Mouse (Mus musculus) heart, embryonic 16.5 days (tissue): ENCODE results near the gene Atp1b3. TPM values are rescaled to one million over a fixed set of nuclear protein-coding genes. Genes with fewer than 3 reads are reported as not detected.
"Not testable (repeated sequence)": the region's sequence is repeated elsewhere in the genome, so short reads cannot be mapped to it uniquely, and the experiment has no call there.

Experiments
- ATAC-seq: fragments of 200-750 bp; cut with Nextera tagmentation; replicated peaks from 2 replicates; pipeline ENCODE4 v1.8.0; 2017; ENCODE audit warnings: moderate number of reproducible peaks; ENCODE audit not compliant: insufficient read depth, low FRiP score; ENCODE audit errors: extremely low read depth
- H3K27ac ChIP-seq: fragments of 300-500 bp; sonication (generic); 2 replicates; pipeline ENCODE4 v1.5.1; 2014; ENCODE audit warnings: mild to moderate bottlenecking, low read length, control low read depth, moderate library complexity
- H3K27me3 ChIP-seq: fragments of 300-500 bp; sonication (generic); 2 replicates; pipeline ENCODE4 v1.6.1; 2014; ENCODE audit warnings: low read length, mixed read lengths; ENCODE audit not compliant: control insufficient read depth, insufficient read depth
- H3K36me3 ChIP-seq: fragments of 300-500 bp; sonication (generic); 2 replicates; pipeline ENCODE4 v1.6.1; 2014; ENCODE audit not compliant: control insufficient read depth, insufficient read depth
- H3K4me1 ChIP-seq: fragments of 300-500 bp; sonication (generic); 2 replicates; pipeline ENCODE4 v1.6.1; 2014; ENCODE audit warnings: low read length, mixed read lengths; ENCODE audit not compliant: control insufficient read depth, insufficient read depth
- H3K4me2 ChIP-seq: fragments of 300-500 bp; sonication (generic); 2 replicates; pipeline ENCODE4 v1.6.1; 2014; ENCODE audit warnings: low read depth, mild to moderate bottlenecking, control low read depth, low read length
- H3K4me3 ChIP-seq: fragments of 300-500 bp; sonication (generic); 2 replicates; pipeline ENCODE4 v1.5.1; 2014; ENCODE audit warnings: mild to moderate bottlenecking, control low read depth, low read length
- H3K9ac ChIP-seq: fragments of 300-500 bp; sonication (generic); 2 replicates; pipeline ENCODE4 v1.6.1; 2014; ENCODE audit warnings: low read length, control low read depth
- H3K9me3 ChIP-seq: fragments of 300-500 bp; sonication (generic); replicated peaks from 2 replicates; pipeline ENCODE4 v1.6.1; 2016; ENCODE audit warnings: low read length; ENCODE audit not compliant: control insufficient read depth
- WGBS: fragments of 180-500 bp; shearing (Covaris S2); extraction: QIAGEN DNeasy Blood & Tissue Kit; methylation state at CpG from one replicate; pipeline ENCODE4 v1.1.7; 2014; 5-methylcytosine and 5-hydroxymethylcytosine counted together
- polyA plus RNA-seq: library from polyadenylated mRNA; unstranded; fragments of >200 nt; fragmentation: Nextera tagmentation; extraction: Ambion mirVana; gene quantifications from 2 replicates; pipeline ENCODE4 v1.2.1, GENCODE M21; 2015

Gene Atp1b3
- polyA plus RNA-seq, 1 experiment from 2014 or later: 136 TPM

GRCm38 (mm10) chr9:96351771-96352170 is 12.5 kb downstream of the Atp1b3 start:
- H3K4me2 ChIP-seq, H3K4me3 ChIP-seq, H3K36me3 ChIP-seq, H3K27me3 ChIP-seq, H3K9me3 ChIP-seq, H3K27ac ChIP-seq, H3K9ac ChIP-seq, ATAC-seq: not testable (repeated sequence)
- peaks cover 27% of the 10 kb centered on the region for H3K4me1 ChIP-seq
- 91% methylated on average over 6 of the region's 6 CpGs for WGBS

GRCm38 (mm10) chr9:96350476-96350875 is 13.8 kb downstream of the Atp1b3 start:
- Histone ChIP-seq H3K9ac (no peak overlapping the region), H3K4me1 (peaks cover 27% of the 10 kb centered on the region), H3K4me3 (no peak overlapping the region), H3K27ac (no peak overlapping the region), H3K27me3 (no peaks in the 10 kb centered on the region), H3K9me3 (no peaks in the 10 kb centered on the region), H3K4me2 (no peak overlapping the region), H3K36me3 (no peaks in the 10 kb centered on the region)
- WGBS: 50% methylated on average over 3 of the region's 3 CpGs
- ATAC-seq: no peak

GRCm38 (mm10) chr9:96350010-96350409 is 14.2 kb downstream of the Atp1b3 start:
- no peaks in the 10 kb centered on the region for H3K9me3 ChIP-seq
- 33% methylated on average over 4 of the region's 4 CpGs for WGBS
- no peak overlapping the region for H3K9ac ChIP-seq
- no peak overlapping the region for H3K27ac ChIP-seq
- H3K4me1 ChIP-seq: peaks cover 27% of the 10 kb centered on the region
- H3K36me3 ChIP-seq: 0 out of 2 replicates have a peak, but pooled peaks cover under 1% of the 10 kb centered on the region
- H3K4me2 ChIP-seq: no peak overlapping the region
- peak; percentile 69 for ATAC-seq
- no peaks in the 10 kb centered on the region for H3K27me3 ChIP-seq
- H3K4me3 ChIP-seq: no peak overlapping the region

GRCm38 (mm10) chr9:96348885-96349284 is 15.4 kb downstream of the Atp1b3 start:
- Histone ChIP-seq H3K36me3 (peaks cover 6% of the 10 kb centered on the region), H3K27ac (0 out of 2 replicates have a peak overlapping the region, but pooled peaks have one; percentile 2), H3K27me3 (no peaks in the 10 kb centered on the region), H3K4me3 (no peak overlapping the region), H3K9ac (no peak overlapping the region; the same call in 1 of the 2 replicates), H3K4me1 (peaks cover 23% of the 10 kb centered on the region), H3K4me2 (no peak overlapping the region), H3K9me3 (no peaks in the 10 kb centered on the region)
- WGBS: 57% methylated on average over 5 of the region's 5 CpGs
- 0 out of 2 replicates have a peak, but pooled peaks have one; percentile 45 for ATAC-seq

- no peak for ATAC-seq
- no peak overlapping the region for H3K4me3 ChIP-seq
- no peak overlapping the region for H3K27ac ChIP-seq
- no peaks in the 10 kb centered on the region for H3K27me3 ChIP-seq
- no peaks in the 10 kb centered on the region for H3K9me3 ChIP-seq
- 92% methylated on average over 3 of the region's 3 CpGs for WGBS
- peaks cover 14% of the 10 kb centered on the region for H3K36me3 ChIP-seq
- H3K4me1 ChIP-seq: peaks cover 13% of the 10 kb centered on the region
- no peak overlapping the region for H3K4me2 ChIP-seq
- no peak overlapping the region for H3K9ac ChIP-seq
Observed at GRCm38 (mm10) chr9:96345750-96346149, 18.5 kb downstream of the Atp1b3 start.

- WGBS: 97% methylated on average over 5 of the region's 5 CpGs
Observed at GRCm38 (mm10) chr9:96331146-96331545, 33.1 kb downstream of the Atp1b3 start.

GRCm38 (mm10) chr9:96328226-96328625 is 36.0 kb downstream of the Atp1b3 start:
- H3K4me2 ChIP-seq: no peak overlapping the region
- no peak overlapping the region for H3K4me3 ChIP-seq
- no peak overlapping the region for H3K27ac ChIP-seq
- H3K27me3 ChIP-seq: no peaks in the 10 kb centered on the region
- no peaks in the 10 kb centered on the region for H3K9me3 ChIP-seq
- WGBS: 88% methylated on average over 4 of the region's 4 CpGs
- H3K9ac ChIP-seq: no peak overlapping the region
- H3K4me1 ChIP-seq: peaks cover 10% of the 10 kb centered on the region
- peaks cover 12% of the 10 kb centered on the region for H3K36me3 ChIP-seq
- no peak for ATAC-seq

More at GRCm38 (mm10) chr9:96331146-96331545, 33.1 kb downstream of the Atp1b3 start:
- H3K36me3 ChIP-seq: peaks cover 36% of the 10 kb centered on the region
- H3K9ac ChIP-seq: no peak overlapping the region
- H3K4me1 ChIP-seq: peaks cover 8% of the 10 kb centered on the region
- no peaks in the 10 kb centered on the region for H3K9me3 ChIP-seq
- no peak for ATAC-seq
- no peak overlapping the region for H3K27ac ChIP-seq
- H3K4me3 ChIP-seq: no peak overlapping the region
- no peak overlapping the region for H3K4me2 ChIP-seq
- H3K27me3 ChIP-seq: no peaks in the 10 kb centered on the region

- H3K4me3 ChIP-seq: no peak overlapping the region
- H3K9me3 ChIP-seq: no peaks in the 10 kb centered on the region
- H3K4me2 ChIP-seq: no peak overlapping the region
- ATAC-seq: peak; percentile 34; the same call in 1 of the 2 replicates
- no peaks in the 10 kb centered on the region for H3K27me3 ChIP-seq
- no peak overlapping the region for H3K9ac ChIP-seq
- peak overlapping the region; percentile 49; the same call in 1 of the 2 replicates for H3K27ac ChIP-seq
- peaks cover 10% of the 10 kb centered on the region for H3K4me1 ChIP-seq
- WGBS: 38% methylated on average over 6 of the region's 6 CpGs
- 0 out of 2 replicates have a peak, but pooled peaks cover 4% of the 10 kb centered on the region for H3K36me3 ChIP-seq
Observed at GRCm38 (mm10) chr9:96326496-96326923, 37.7 kb downstream of the Atp1b3 start.

GRCm38 (mm10) chr9:96324502-96324901 is 39.7 kb downstream of the Atp1b3 start:
- H3K4me3 ChIP-seq: no peak overlapping the region
- no peak overlapping the region for H3K27ac ChIP-seq
- ATAC-seq: no peak
- no peak overlapping the region for H3K4me2 ChIP-seq
- H3K9ac ChIP-seq: no peak overlapping the region
- H3K36me3 ChIP-seq: 0 out of 2 replicates have a peak, but pooled peaks cover 2% of the 10 kb centered on the region
- WGBS: 73% methylated on average over 4 of the region's 4 CpGs
- H3K27me3 ChIP-seq: no peaks in the 10 kb centered on the region
- H3K4me1 ChIP-seq: peaks cover 10% of the 10 kb centered on the region
- H3K9me3 ChIP-seq: no peaks in the 10 kb centered on the region
